Mouse (Mus musculus): ENCODE measurements around the gene Arfgap1.

Gene Arfgap1

GRCm38 (mm10) chr2:180986449-180986848, 19.4 kb downstream of the Arfgap1 start, which contains the start of gene Col20a1:
TSS of gene Col20a1 (plus strand) at chr2:180986535.
- no peak for DNase-seq (ENCODE audit: low spot score)

GRCm38 (mm10) chr2:180987001-180987400, 20.0 kb downstream of the Arfgap1 start:
- DNase-seq (ENCODE audit: low spot score) = no peak

- DNase-seq (ENCODE audit: low spot score) = no peak
Measured at GRCm38 (mm10) chr2:180987432-180988030, 20.5 kb downstream of the Arfgap1 start.

- no peak for DNase-seq (ENCODE audit: low spot score)
Measured at GRCm38 (mm10) chr2:180988347-180988913, 21.4 kb downstream of the Arfgap1 start.

- no peak for DNase-seq (ENCODE audit: low spot score)
Measured at GRCm38 (mm10) chr2:180988948-180989347, 21.9 kb downstream of the Arfgap1 start.

- DNase-seq (ENCODE audit: low spot score) = no peak
Measured at GRCm38 (mm10) chr2:180990347-180990746, 23.3 kb downstream of the Arfgap1 start.

- no peak for DNase-seq (ENCODE audit: low spot score)
Measured at GRCm38 (mm10) chr2:180994360-180994759, 27.3 kb downstream of the Arfgap1 start.

- no peak for DNase-seq (ENCODE audit: low spot score)
Measured at GRCm38 (mm10) chr2:180995457-180995856, 28.4 kb downstream of the Arfgap1 start.

- DNase-seq (ENCODE audit: low spot score) = peak; percentile 63
Measured at GRCm38 (mm10) chr2:180996436-180996835, 29.4 kb downstream of the Arfgap1 start.

GRCm38 (mm10) chr2:180996905-180997304, 29.9 kb downstream of the Arfgap1 start:
- no peak for DNase-seq (ENCODE audit: low spot score)

- no peak for DNase-seq (ENCODE audit: low spot score)
Measured at GRCm38 (mm10) chr2:181007054-181007453, 40.0 kb downstream of the Arfgap1 start.

GRCm38 (mm10) chr2:181008339-181008738, 41.3 kb downstream of the Arfgap1 start:
- DNase-seq (ENCODE audit: low spot score) = no peak

GRCm38 (mm10) chr2:181031406-181031934, 64.4 kb downstream of the Arfgap1 start:
- no peak for DNase-seq (ENCODE audit: low spot score)

Data from adipocyte (in vitro differentiated cells).